Mouse (Mus musculus) liver, adult 2 months (tissue): ENCODE measurements around the gene H3f3a. TPM values are rescaled to one million over a fixed set of nuclear protein-coding genes. Genes with fewer than 3 reads are reported as not detected.

Experiments
- DNase-seq: peaks from one replicate; pipeline ENCODE4 v3.0.0-alpha.2; 2011; ENCODE audit warnings: low read depth, low spot score; ENCODE audit errors: extremely low read depth
- H3K27ac ChIP-seq: fragments of 200-500 bp; replicated peaks from 2 replicates; pipeline ENCODE4 v1.5.1; 2012; ENCODE audit warnings: low read depth, mild to moderate bottlenecking, control low read depth, inconsistent platforms, low read length; ENCODE audit not compliant: insufficient read depth
- H3K27me3 ChIP-seq: fragments of 200-500 bp; 2 replicates; pipeline ENCODE4 v1.6.1; 2012; ENCODE audit warnings: mild to moderate bottlenecking, moderate library complexity, low read length, inconsistent platforms; ENCODE audit not compliant: control insufficient read depth, insufficient read depth
- H3K36me3 ChIP-seq: fragments of 200-500 bp; 2 replicates; pipeline ENCODE4 v1.6.1; 2012; ENCODE audit warnings: low read length, inconsistent platforms; ENCODE audit not compliant: control insufficient read depth, insufficient read depth
- H3K4me1 ChIP-seq: fragments of 200-500 bp; 2 replicates; pipeline ENCODE4 v1.6.1; 2011; ENCODE audit warnings: low read length; ENCODE audit not compliant: control insufficient read depth, insufficient read depth
- H3K4me3 ChIP-seq: fragments of 200-500 bp; 2 replicates; pipeline ENCODE4 v1.5.1; 2011; ENCODE audit warnings: low read depth, mild to moderate bottlenecking, control low read depth, low read length, moderate library complexity; ENCODE audit not compliant: insufficient read depth
- H3K79me2 ChIP-seq: fragments of 200-500 bp; 2 replicates; pipeline ENCODE4 v1.6.1; 2012; ENCODE audit warnings: inconsistent platforms, mild to moderate bottlenecking, low read length, moderate library complexity; ENCODE audit not compliant: control insufficient read depth, insufficient read depth
- H3K9ac ChIP-seq: fragments of 200-500 bp; 2 replicates; pipeline ENCODE4 v1.6.1; 2012; ENCODE audit warnings: low read depth, mild to moderate bottlenecking, control low read depth, inconsistent platforms, low read length
- CTCF ChIP-seq: fragments of 200-500 bp; IDR thresholded peaks from 2 replicates; pipeline ENCODE4 v1.5.1; 2011; ENCODE audit warnings: low read depth, low read length, control low read depth
- POLR2A ChIP-seq: fragments of 200-500 bp; IDR thresholded peaks from 2 replicates; pipeline ENCODE4 v1.6.1; 2011; ENCODE audit warnings: low read length, control low read depth; ENCODE audit not compliant: insufficient read depth; ENCODE audit errors: extremely low read depth
- WGBS: fragments of 180-500 bp; shearing (Covaris S2); methylation state at CpG from one replicate; pipeline ENCODE4 v1.1.7; 2018; 5-methylcytosine and 5-hydroxymethylcytosine counted together
- polyA plus RNA-seq: library from polyadenylated mRNA; depleted of rRNA; stranded (reverse); fragments of >200 nt; gene quantifications from 2 replicates; pipeline ENCODE4 v1.2.3, GENCODE M21; 2012
- total RNA-seq: library from RNA; depleted of rRNA; stranded (reverse); fragments of >200 nt; gene quantifications from 2 replicates; pipeline ENCODE4 v1.2.3, GENCODE M21; 2014

The H3f3a gene
- total and polyA plus RNA-seq, 2 experiments, result 147 to 264 TPM

DNA sequence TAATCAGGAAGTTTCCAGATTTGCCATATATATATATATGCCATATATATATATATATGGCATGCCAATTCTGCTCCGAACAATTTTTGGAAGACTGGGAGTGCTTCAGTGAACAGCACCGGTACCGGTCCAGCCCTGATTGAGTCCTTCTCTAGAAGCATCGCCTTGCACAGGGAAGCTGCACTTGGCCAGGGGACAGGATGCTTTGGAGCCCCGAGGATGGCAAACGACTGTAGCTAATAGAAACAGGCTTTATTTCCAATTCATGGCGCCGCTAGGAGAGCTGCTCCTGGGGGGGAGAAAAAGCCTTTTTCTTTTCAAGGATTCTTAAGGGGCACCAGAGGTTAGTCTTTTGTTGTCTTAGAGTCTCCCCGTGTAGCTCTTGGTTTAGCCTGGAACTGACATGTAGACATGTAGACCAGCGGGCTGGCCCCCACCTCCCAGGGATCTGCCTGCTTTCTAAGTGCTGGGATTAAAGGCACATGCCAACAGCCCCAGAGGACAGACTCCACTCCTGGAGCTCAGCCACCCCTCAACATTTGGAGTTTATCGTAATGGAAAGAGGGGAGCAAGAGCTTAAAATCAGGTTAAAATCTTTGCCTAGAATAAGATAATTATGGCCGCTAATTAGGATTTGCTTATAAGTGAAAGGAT, 1.8 kb upstream of the H3f3a start:
- no peak for TF ChIP-seq CTCF
- TF ChIP-seq POLR2A, result no peak
- H3K4me1 ChIP-seq, result no peaks in the 10 kb centered on the region
- no peak overlapping the region for H3K9ac ChIP-seq
- H3K27me3 ChIP-seq, result no peaks in the 10 kb centered on the region
- no peak overlapping the region for H3K27ac ChIP-seq
- H3K79me2 ChIP-seq, result peaks cover 1% of the 10 kb centered on the region; the same call in 1 of the 2 replicates
- H3K4me3 ChIP-seq, result no peak overlapping the region
- H3K36me3 ChIP-seq, result peaks cover 5% of the 10 kb centered on the region
- DNase-seq, result no peak
- WGBS, result 93% methylated on average over 12 of the region's 12 CpGs

GRCm38 (mm10) chr1:180813409-180813884, 296 bp downstream of the H3f3a start:
- H3K27ac ChIP-seq, result peak overlapping the region; percentile 96
- peak overlapping the region; percentile 98 for H3K4me3 ChIP-seq
- H3K79me2 ChIP-seq, result peaks cover 3% of the 10 kb centered on the region; the same call in 1 of the 2 replicates
- peak overlapping the region; percentile 99 for H3K9ac ChIP-seq
- H3K36me3 ChIP-seq, result peaks cover 20% of the 10 kb centered on the region
- TF ChIP-seq POLR2A (peak; percentile 97), CTCF (no peak)
- WGBS, result under 1% methylated on average over 51 of the region's 65 CpGs
- H3K4me1 ChIP-seq, result no peaks in the 10 kb centered on the region
- DNase-seq, result peak; percentile 66
- no peaks in the 10 kb centered on the region for H3K27me3 ChIP-seq

DNA sequence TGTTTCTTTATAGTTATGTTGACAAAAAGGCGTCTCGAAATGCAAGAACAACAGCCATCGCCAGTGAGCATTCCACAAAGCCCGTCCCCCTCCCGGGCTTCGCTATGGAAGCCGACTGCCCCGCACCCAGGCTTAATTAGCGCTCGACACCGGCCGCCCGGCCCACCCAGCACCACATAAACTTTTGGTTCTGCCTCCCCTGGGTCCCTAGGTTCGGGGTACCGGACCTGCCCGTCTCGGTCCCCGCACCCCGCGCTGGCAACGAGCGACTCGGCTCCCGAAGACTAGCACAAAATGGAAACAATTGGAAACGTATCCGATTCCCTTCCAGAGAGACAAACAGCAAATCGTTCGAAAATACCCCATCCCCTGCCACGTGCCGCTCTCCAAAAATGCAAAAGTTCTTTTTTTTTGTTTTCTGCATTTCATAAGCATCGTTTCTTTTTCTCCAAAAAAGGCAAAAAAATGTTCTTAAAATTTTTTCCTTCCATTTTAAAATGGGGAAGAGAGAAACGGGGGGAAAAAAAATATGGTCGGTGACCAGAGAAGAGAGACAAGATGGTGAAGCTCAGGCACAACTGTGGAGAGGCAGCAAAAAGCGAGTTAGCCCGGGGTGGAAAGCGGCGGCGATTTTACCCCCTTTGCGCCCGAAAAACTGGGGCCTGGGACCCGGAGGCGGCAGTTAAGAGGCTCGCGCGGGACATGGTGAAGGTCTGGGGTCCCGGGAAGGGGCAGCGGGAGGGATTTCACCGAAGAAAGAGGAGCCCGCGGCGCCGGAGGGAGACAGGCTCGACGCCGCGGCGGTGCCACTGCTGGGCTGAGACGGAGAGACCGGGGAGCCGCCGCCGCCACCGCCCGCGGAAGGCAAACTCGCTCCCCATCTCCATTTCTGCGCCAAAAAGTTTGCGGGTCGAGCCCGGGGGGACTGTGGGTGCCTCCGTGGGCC, 1.0 kb downstream of the H3f3a start:
- Histone ChIP-seq H3K9ac (peak overlapping the region; percentile 99), H3K27ac (peak overlapping the region; percentile 96), H3K4me1 (no peaks in the 10 kb centered on the region), H3K4me3 (peak overlapping the region; percentile 98), H3K27me3 (no peaks in the 10 kb centered on the region), H3K79me2 (peaks cover 3% of the 10 kb centered on the region; the same call in 1 of the 2 replicates), H3K36me3 (peaks cover 25% of the 10 kb centered on the region)
- WGBS, result under 1% methylated on average over 71 of the region's 71 CpGs
- TF ChIP-seq POLR2A, result no peak
- no peak for TF ChIP-seq CTCF
- peak; percentile 40 for DNase-seq

GRCm38 (mm10) chr1:180811596-180812462, 1.9 kb downstream of the H3f3a start:
- TF ChIP-seq POLR2A (no peak), CTCF (peak; percentile 46)
- peak overlapping the region; percentile 95 for H3K9ac ChIP-seq
- peak; percentile 30 for DNase-seq
- no peaks in the 10 kb centered on the region for H3K27me3 ChIP-seq
- peaks cover 3% of the 10 kb centered on the region; the same call in 1 of the 2 replicates for H3K79me2 ChIP-seq
- under 1% methylated on average over 27 of the region's 27 CpGs for WGBS
- H3K36me3 ChIP-seq, result peaks cover 33% of the 10 kb centered on the region
- H3K27ac ChIP-seq, result peak overlapping the region; percentile 96
- H3K4me1 ChIP-seq, result no peaks in the 10 kb centered on the region; the same call in 1 of the 2 replicates
- H3K4me3 ChIP-seq, result peak overlapping the region; percentile 98

DNA sequence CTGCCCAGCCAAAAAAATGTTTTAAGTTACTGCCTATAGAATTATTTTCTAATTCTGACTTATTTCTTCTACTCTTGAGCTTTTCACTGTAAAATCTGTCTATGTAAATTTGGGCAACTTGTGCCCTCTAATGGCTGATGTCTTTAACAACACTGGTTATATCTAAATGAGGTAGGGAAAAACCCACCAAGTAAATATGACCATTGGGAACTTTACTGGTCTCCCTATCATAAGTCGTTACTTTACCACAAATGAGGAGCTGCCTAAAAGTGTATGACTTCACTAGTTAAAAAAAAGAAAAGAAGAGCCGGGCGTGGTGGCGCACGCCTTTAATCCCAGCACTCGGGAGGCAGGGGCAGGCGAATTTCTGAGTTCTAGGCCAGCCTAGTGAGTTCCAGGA, 2.8 kb downstream of the H3f3a start:
- TF ChIP-seq POLR2A (no peak), CTCF (no peak)
- Histone ChIP-seq H3K27ac (no peak overlapping the region), H3K4me3 (no peak overlapping the region), H3K9ac (no peak overlapping the region), H3K4me1 (no peaks in the 10 kb centered on the region; the same call in 1 of the 2 replicates), H3K36me3 (peaks cover 41% of the 10 kb centered on the region), H3K27me3 (no peaks in the 10 kb centered on the region), H3K79me2 (peaks cover 3% of the 10 kb centered on the region; the same call in 1 of the 2 replicates)
- 78% methylated on average over 7 of the region's 7 CpGs for WGBS
- peak; percentile 22 for DNase-seq
